Mouse (Mus musculus): ENCODE measurements at regions not wholly inside any gene's neighbourhood (a gene's known extent, or its start where the extent isn't known, plus 50 kb on each side); places are given as distances from the start of the nearest gene placed in this dataset.

DNA sequence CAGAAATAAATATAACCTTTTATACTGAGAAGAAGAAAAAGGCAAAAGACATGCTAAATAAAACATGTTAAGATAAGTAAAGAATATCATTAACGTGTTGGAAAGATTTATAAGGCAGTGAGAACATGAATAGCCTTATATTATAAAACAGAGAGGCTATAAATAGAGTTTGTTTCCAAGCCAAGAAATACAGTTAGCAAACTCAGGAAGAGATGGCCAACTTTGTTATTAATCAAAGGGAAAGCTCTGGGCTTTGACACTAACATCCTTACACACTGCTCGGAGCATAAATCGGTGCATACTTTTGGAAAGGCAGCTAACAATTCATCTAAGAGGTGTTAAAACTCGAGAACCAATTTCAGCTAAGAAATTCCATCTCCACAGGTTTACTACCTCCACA is 106.3 kb upstream of the Gm26657 start:
- H3K27me3 ChIP-seq (ENCODE audit: control insufficient read depth, insufficient read depth, low read length): no peaks in the 10 kb centered on the region
- 89% methylated on average over 4 of the region's 4 CpGs for WGBS

GRCm38 (mm10) chr4:56630251-56630650 is 109.6 kb upstream of the Gm26657 start:
- ATAC-seq (ENCODE audit: insufficient number of reproducible peaks, low FRiP score, low TSS enrichment, low read depth) (no peak), DNase-seq (ENCODE audit: low spot score) (no peak)
- no peaks in the 10 kb centered on the region for H3K4me1 ChIP-seq (ENCODE audit: control insufficient read depth, insufficient read depth, low read length)
- H3K4me3 ChIP-seq (ENCODE audit: low read depth, low read length): no peak overlapping the region
- no peaks in the 10 kb centered on the region for H3K36me3 ChIP-seq (ENCODE audit: control insufficient read depth, insufficient read depth, low read length)
- WGBS: 74% methylated on average over 6 of the region's 6 CpGs
- H3K4me2 ChIP-seq (ENCODE audit: low read depth, severe bottlenecking): no peak overlapping the region
- no peak overlapping the region for H3K27ac ChIP-seq (replicated peaks; ENCODE audit: low read depth, low read length)
- no peak overlapping the region for H3K9ac ChIP-seq (ENCODE audit: low read length)
- no peaks in the 10 kb centered on the region for H3K9me3 ChIP-seq (ENCODE audit: control insufficient read depth, low read length)
- no peaks in the 10 kb centered on the region for H3K27me3 ChIP-seq (ENCODE audit: control insufficient read depth, insufficient read depth, low read length)

More for the DNA sequence above, 106.3 kb upstream of the Gm26657 start:
- no peaks in the 10 kb centered on the region for H3K9me3 ChIP-seq (ENCODE audit: control insufficient read depth, low read length)
- no peak overlapping the region for H3K27ac ChIP-seq (replicated peaks; ENCODE audit: low read depth, low read length)
- no peak overlapping the region for H3K4me3 ChIP-seq (ENCODE audit: low read depth, low read length)
- H3K4me1 ChIP-seq (ENCODE audit: control insufficient read depth, insufficient read depth, low read length): 0 out of 2 replicates have a peak, but pooled peaks cover under 1% of the 10 kb centered on the region
- DNase-seq (ENCODE audit: low spot score) (no peak), ATAC-seq (ENCODE audit: insufficient number of reproducible peaks, low FRiP score, low TSS enrichment, low read depth) (no peak)
- H3K9ac ChIP-seq (ENCODE audit: low read length): no peak overlapping the region
- no peaks in the 10 kb centered on the region for H3K36me3 ChIP-seq (ENCODE audit: control insufficient read depth, insufficient read depth, low read length)
- H3K4me2 ChIP-seq (ENCODE audit: low read depth, severe bottlenecking): no peak overlapping the region

DNA sequence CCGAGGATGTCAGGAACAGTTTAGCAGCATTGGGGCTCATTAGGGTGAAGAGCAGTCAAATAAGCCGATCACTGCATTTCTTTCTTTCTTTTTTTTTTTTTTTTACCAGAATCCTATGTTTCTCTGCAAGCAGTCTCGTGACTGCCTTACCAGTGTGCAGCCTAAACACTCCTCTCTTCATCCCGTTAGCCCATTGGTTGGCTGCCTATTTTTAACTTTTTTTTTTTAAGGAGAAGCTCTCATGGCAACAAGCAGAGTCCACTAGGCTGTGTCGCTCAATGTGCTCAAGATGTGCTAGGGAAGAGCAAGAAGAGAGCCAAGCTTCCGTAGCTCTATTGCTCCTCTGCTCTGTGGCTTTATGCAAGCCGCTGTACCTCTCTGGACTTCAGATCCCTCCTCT is 112.7 kb upstream of the Gm26657 start:
- WGBS: 74% methylated on average over 7 of the region's 7 CpGs

GRCm38 (mm10) chr4:56621782-56622181 is 118.1 kb upstream of the Gm26657 start:
- Histone ChIP-seq H3K9ac (ENCODE audit: low read length) (no peak overlapping the region), H3K4me2 (ENCODE audit: low read depth, severe bottlenecking) (no peak overlapping the region), H3K27me3 (ENCODE audit: control insufficient read depth, insufficient read depth, low read length) (no peaks in the 10 kb centered on the region), H3K27ac (replicated peaks; ENCODE audit: low read depth, low read length) (no peak overlapping the region), H3K36me3 (ENCODE audit: control insufficient read depth, insufficient read depth, low read length) (no peaks in the 10 kb centered on the region), H3K4me1 (ENCODE audit: control insufficient read depth, insufficient read depth, low read length) (no peaks in the 10 kb centered on the region), H3K9me3 (ENCODE audit: control insufficient read depth, low read length) (no peaks in the 10 kb centered on the region), H3K4me3 (ENCODE audit: low read depth, low read length) (no peak overlapping the region)
- WGBS: 87% methylated on average over 4 of the region's 4 CpGs
- no peak for DNase-seq (ENCODE audit: low spot score)
- ATAC-seq (ENCODE audit: insufficient number of reproducible peaks, low FRiP score, low TSS enrichment, low read depth): no peak

More for the DNA sequence above, 112.7 kb upstream of the Gm26657 start:
- Histone ChIP-seq H3K9ac (ENCODE audit: low read length) (no peak overlapping the region), H3K9me3 (ENCODE audit: control insufficient read depth, low read length) (no peaks in the 10 kb centered on the region), H3K36me3 (ENCODE audit: control insufficient read depth, insufficient read depth, low read length) (no peaks in the 10 kb centered on the region), H3K4me2 (ENCODE audit: low read depth, severe bottlenecking) (no peak overlapping the region), H3K27ac (replicated peaks; ENCODE audit: low read depth, low read length) (no peak overlapping the region), H3K4me3 (ENCODE audit: low read depth, low read length) (no peak overlapping the region), H3K27me3 (ENCODE audit: control insufficient read depth, insufficient read depth, low read length) (no peaks in the 10 kb centered on the region), H3K4me1 (ENCODE audit: control insufficient read depth, insufficient read depth, low read length) (no peaks in the 10 kb centered on the region)
- DNase-seq (ENCODE audit: low spot score) (no peak), ATAC-seq (ENCODE audit: insufficient number of reproducible peaks, low FRiP score, low TSS enrichment, low read depth) (no peak)

- Histone ChIP-seq H3K4me2 (ENCODE audit: low read depth, severe bottlenecking) (no peak overlapping the region), H3K4me1 (ENCODE audit: control insufficient read depth, insufficient read depth, low read length) (no peaks in the 10 kb centered on the region), H3K4me3 (ENCODE audit: low read depth, low read length) (no peak overlapping the region), H3K27ac (replicated peaks; ENCODE audit: low read depth, low read length) (no peak overlapping the region), H3K9me3 (ENCODE audit: control insufficient read depth, low read length) (no peaks in the 10 kb centered on the region), H3K36me3 (ENCODE audit: control insufficient read depth, insufficient read depth, low read length) (no peaks in the 10 kb centered on the region), H3K27me3 (ENCODE audit: control insufficient read depth, insufficient read depth, low read length) (no peaks in the 10 kb centered on the region), H3K9ac (ENCODE audit: low read length) (no peak overlapping the region)
- ATAC-seq (ENCODE audit: insufficient number of reproducible peaks, low FRiP score, low TSS enrichment, low read depth) (no peak), DNase-seq (ENCODE audit: low spot score) (no peak)
- 88% methylated on average over 1 of the region's 1 CpGs for WGBS
Measured at GRCm38 (mm10) chr4:56621356-56621755, 118.5 kb upstream of the Gm26657 start.

GRCm38 (mm10) chr4:56620628-56621027 is 119.2 kb upstream of the Gm26657 start:
- Histone ChIP-seq H3K4me2 (ENCODE audit: low read depth, severe bottlenecking) (no peak overlapping the region), H3K9me3 (ENCODE audit: control insufficient read depth, low read length) (no peaks in the 10 kb centered on the region), H3K36me3 (ENCODE audit: control insufficient read depth, insufficient read depth, low read length) (no peaks in the 10 kb centered on the region), H3K4me3 (ENCODE audit: low read depth, low read length) (no peak overlapping the region), H3K9ac (ENCODE audit: low read length) (no peak overlapping the region), H3K4me1 (ENCODE audit: control insufficient read depth, insufficient read depth, low read length) (no peaks in the 10 kb centered on the region), H3K27ac (replicated peaks; ENCODE audit: low read depth, low read length) (no peak overlapping the region), H3K27me3 (ENCODE audit: control insufficient read depth, insufficient read depth, low read length) (no peaks in the 10 kb centered on the region)
- ATAC-seq (ENCODE audit: insufficient number of reproducible peaks, low FRiP score, low TSS enrichment, low read depth): no peak
- 84% methylated on average over 7 of the region's 7 CpGs for WGBS
- no peak for DNase-seq (ENCODE audit: low spot score)

- ATAC-seq (ENCODE audit: insufficient number of reproducible peaks, low FRiP score, low TSS enrichment, low read depth): no peak
- no peaks in the 10 kb centered on the region for H3K4me1 ChIP-seq (ENCODE audit: control insufficient read depth, insufficient read depth, low read length)
- H3K9ac ChIP-seq (ENCODE audit: low read length): no peak overlapping the region
- no peaks in the 10 kb centered on the region for H3K36me3 ChIP-seq (ENCODE audit: control insufficient read depth, insufficient read depth, low read length)
- no peaks in the 10 kb centered on the region for H3K27me3 ChIP-seq (ENCODE audit: control insufficient read depth, insufficient read depth, low read length)
- H3K27ac ChIP-seq (replicated peaks; ENCODE audit: low read depth, low read length): no peak overlapping the region
- H3K4me2 ChIP-seq (ENCODE audit: low read depth, severe bottlenecking): no peak overlapping the region
- no peaks in the 10 kb centered on the region for H3K9me3 ChIP-seq (ENCODE audit: control insufficient read depth, low read length)
- H3K4me3 ChIP-seq (ENCODE audit: low read depth, low read length): no peak overlapping the region
- DNase-seq (ENCODE audit: low spot score): no peak
Measured at GRCm38 (mm10) chr4:56619803-56620202, 120.1 kb upstream of the Gm26657 start.

- no peaks in the 10 kb centered on the region for H3K9me3 ChIP-seq (ENCODE audit: control insufficient read depth, low read length)
- ATAC-seq (ENCODE audit: insufficient number of reproducible peaks, low FRiP score, low TSS enrichment, low read depth): no peak
- no peak for DNase-seq (ENCODE audit: low spot score)
Measured at GRCm38 (mm10) chr4:56619054-56619453, 120.8 kb upstream of the Gm26657 start.

DNA sequence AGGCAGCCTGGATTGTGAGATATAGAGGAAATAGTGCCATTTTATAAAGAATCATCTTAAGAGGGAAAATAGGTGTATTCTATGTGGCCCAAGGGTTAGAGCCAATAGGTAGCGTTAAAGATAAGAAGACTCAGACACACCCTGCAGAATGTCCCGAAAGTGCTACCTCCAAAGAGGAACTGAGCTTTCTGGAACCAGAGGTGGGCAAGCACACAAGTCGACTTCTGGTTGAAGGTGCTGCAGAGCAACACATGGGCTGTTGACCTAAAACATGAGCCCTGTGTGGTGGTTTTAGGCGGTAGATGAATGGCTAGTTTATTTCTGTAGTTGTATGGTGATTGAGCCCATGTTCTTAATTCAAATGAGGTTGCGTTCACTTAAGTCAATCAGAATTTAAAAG is 121.4 kb upstream of the Gm26657 start:
- WGBS: 90% methylated on average over 5 of the region's 5 CpGs
- Histone ChIP-seq H3K27ac (replicated peaks; ENCODE audit: low read depth, low read length) (no peak overlapping the region), H3K4me2 (ENCODE audit: low read depth, severe bottlenecking) (no peak overlapping the region), H3K27me3 (ENCODE audit: control insufficient read depth, insufficient read depth, low read length) (no peaks in the 10 kb centered on the region), H3K4me3 (ENCODE audit: low read depth, low read length) (no peak overlapping the region), H3K4me1 (ENCODE audit: control insufficient read depth, insufficient read depth, low read length) (no peaks in the 10 kb centered on the region), H3K9ac (ENCODE audit: low read length) (no peak overlapping the region), H3K9me3 (ENCODE audit: control insufficient read depth, low read length) (no peaks in the 10 kb centered on the region), H3K36me3 (ENCODE audit: control insufficient read depth, insufficient read depth, low read length) (no peaks in the 10 kb centered on the region)
- DNase-seq (ENCODE audit: low spot score): no peak
- ATAC-seq (ENCODE audit: insufficient number of reproducible peaks, low FRiP score, low TSS enrichment, low read depth): no peak

More at GRCm38 (mm10) chr4:56619054-56619453, 120.8 kb upstream of the Gm26657 start:
- no peaks in the 10 kb centered on the region for H3K27me3 ChIP-seq (ENCODE audit: control insufficient read depth, insufficient read depth, low read length)
- no peak overlapping the region for H3K4me3 ChIP-seq (ENCODE audit: low read depth, low read length)
- WGBS: 88% methylated on average over 3 of the region's 3 CpGs
- no peaks in the 10 kb centered on the region for H3K36me3 ChIP-seq (ENCODE audit: control insufficient read depth, insufficient read depth, low read length)
- H3K27ac ChIP-seq (replicated peaks; ENCODE audit: low read depth, low read length): no peak overlapping the region
- no peak overlapping the region for H3K4me2 ChIP-seq (ENCODE audit: low read depth, severe bottlenecking)
- no peaks in the 10 kb centered on the region for H3K4me1 ChIP-seq (ENCODE audit: control insufficient read depth, insufficient read depth, low read length)
- H3K9ac ChIP-seq (ENCODE audit: low read length): no peak overlapping the region

Measured in limb, embryonic 11.5 days (tissue).